Mouse (Mus musculus) C2C12 (cell line): Measurements from ENCODE around the gene Gm614. TPM values are rescaled to one million over a fixed set of nuclear protein-coding genes. Genes with fewer than 3 reads are reported as not detected.

ENCODE experiments used
- H3K27me3 ChIP-seq: one replicate; pipeline ENCODE4 v1.6.1; 2011; ENCODE audit not compliant: control insufficient read depth, insufficient read depth, insufficient read length
- H3K36me3 ChIP-seq: one replicate; pipeline ENCODE4 v1.6.1; 2011; ENCODE audit not compliant: control insufficient read depth, insufficient read depth
- H3K4me3 ChIP-seq: one replicate; pipeline ENCODE4 v1.5.1; 2011; ENCODE audit warnings: mild to moderate bottlenecking, control low read depth; ENCODE audit not compliant: poor library complexity, insufficient read depth, severe bottlenecking
- H3K79me2 ChIP-seq: one replicate; pipeline ENCODE4 v1.6.1; 2011; ENCODE audit not compliant: control insufficient read depth, insufficient read depth
- H3K79me3 ChIP-seq: one replicate; pipeline ENCODE4 v1.6.1; 2011; ENCODE audit warnings: low read depth, control low read depth
- H3ac ChIP-seq: one replicate; pipeline ENCODE3; 2011; ENCODE audit warnings: low read depth; ENCODE audit not compliant: control insufficient read depth, insufficient read length
- CEBPB ChIP-seq: IDR thresholded peaks from one replicate; pipeline ENCODE4 v1.6.1; 2011; ENCODE audit warnings: low read depth, mild to moderate bottlenecking, control low read depth, moderate library complexity
- CTCF ChIP-seq: IDR thresholded peaks from one replicate; pipeline ENCODE4 v1.5.1; 2011; ENCODE audit not compliant: control insufficient read depth, insufficient read depth, insufficient read length
- FOSL1 ChIP-seq: IDR thresholded peaks from one replicate; pipeline ENCODE4 v1.8.0; 2011; ENCODE audit warnings: mild to moderate bottlenecking, low read length; ENCODE audit not compliant: poor library complexity, insufficient read depth, severe bottlenecking
- MAX ChIP-seq: IDR thresholded peaks from one replicate; pipeline ENCODE4 v1.6.1; 2011; ENCODE audit warnings: mild to moderate bottlenecking, control low read depth
- MYOD1 ChIP-seq: IDR thresholded peaks from one replicate; pipeline ENCODE4 v1.6.1; 2011; ENCODE audit warnings: low read depth; ENCODE audit not compliant: control insufficient read depth, insufficient read length
- MYOG ChIP-seq: IDR thresholded peaks from one replicate; pipeline ENCODE4 v1.6.1; 2011; ENCODE audit not compliant: control insufficient read depth, insufficient read length; ENCODE audit errors: extremely low read depth
- USF1 ChIP-seq: IDR thresholded peaks from one replicate; pipeline ENCODE4 v1.6.1; 2011; ENCODE audit warnings: low read depth, mild to moderate bottlenecking, control low read depth, moderate library complexity
- polyA plus RNA-seq: library from polyadenylated mRNA; unstranded; fragments of >200 nt; fragmentation: generic; extraction: Trizol; gene quantifications from one replicate; pipeline ENCODE4 v1.2.1, GENCODE M21; 2012; ENCODE audit warnings: missing spikeins

Gm614 gene
- polyA plus RNA-seq, 1 experiment, result not detected

GRCm38 (mm10) chrX:101268755-101269124, 4.9 kb upstream of the Gm614 start, which contains the start of gene Gm20489:
Gene Gm20489 (minus strand): TSS chrX:101269023.
- Histone ChIP-seq H3K79me2 (no peaks in the 10 kb centered on the region), H3ac (no peak within 1 kb of the TSS), H3K79me3 (no peaks in the 10 kb centered on the region), H3K27me3 (no peaks in the 10 kb centered on the region), H3K4me3 (no peak within 1 kb of the TSS), H3K36me3 (no peaks in the 10 kb centered on the region)
- TF ChIP-seq MYOD1, result no peak
- no peak for TF ChIP-seq CEBPB
- TF ChIP-seq MYOG, result no peak
- no peak for TF ChIP-seq MAX
- no peak for TF ChIP-seq FOSL1
- TF ChIP-seq USF1, result no peak
- no peak for TF ChIP-seq CTCF

DNA sequence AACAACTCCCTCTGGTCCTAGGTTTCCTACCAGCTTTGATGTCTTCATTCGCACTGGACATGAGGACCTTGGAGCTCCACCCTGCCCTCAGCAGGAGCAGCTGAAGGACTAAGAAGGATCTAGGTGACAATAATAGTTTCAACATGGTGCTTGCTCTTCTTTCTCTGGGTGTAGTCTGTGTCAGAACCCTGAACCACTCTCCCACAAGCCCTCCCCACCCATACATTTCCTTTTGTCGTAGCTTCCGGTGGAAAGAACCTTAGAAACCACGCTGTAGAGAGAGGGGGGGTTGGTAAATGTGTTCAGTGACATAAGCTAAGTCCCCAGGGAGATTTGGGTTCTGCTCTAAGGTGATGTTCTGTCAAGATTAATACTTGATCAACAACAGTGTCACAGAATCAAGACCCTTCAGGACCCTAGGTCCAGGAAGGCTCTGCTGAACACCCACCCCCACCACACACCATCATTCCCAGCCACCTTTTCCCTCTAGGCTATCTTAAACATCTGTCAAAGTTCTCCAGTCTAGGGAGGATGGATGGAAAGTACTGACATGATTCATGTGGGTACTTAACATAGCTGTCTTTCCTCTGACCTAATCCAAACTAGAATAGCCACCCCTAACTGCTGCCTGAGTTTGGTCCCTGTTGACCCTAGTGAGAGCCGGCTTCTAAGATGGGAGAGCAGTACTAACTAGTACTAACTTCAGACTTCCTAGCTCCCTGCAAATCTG, 4.4 kb upstream of the Gm614 start, which contains the start of gene Il2rg:
Gene Il2rg, minus strand, starts transcription at position 231 of the 730 bp plus-strand sequence.
- no peak for TF ChIP-seq CEBPB
- no peak for TF ChIP-seq FOSL1
- no peak for TF ChIP-seq MAX
- TF ChIP-seq USF1, result no peak
- no peak for TF ChIP-seq MYOG
- TF ChIP-seq MYOD1, result no peak
- no peaks in the 10 kb centered on the region for H3K36me3 ChIP-seq
- no peak within 1 kb of the TSS for H3K4me3 ChIP-seq
- no peak within 1 kb of the TSS for H3ac ChIP-seq
- no peaks in the 10 kb centered on the region for H3K79me2 ChIP-seq
- no peaks in the 10 kb centered on the region for H3K27me3 ChIP-seq
- no peaks in the 10 kb centered on the region for H3K79me3 ChIP-seq

GRCm38 (mm10) chrX:101266631-101267030, 2.8 kb upstream of the Gm614 start:
- H3ac ChIP-seq, result no peak overlapping the region
- no peak overlapping the region for H3K4me3 ChIP-seq
- H3K79me3 ChIP-seq, result no peaks in the 10 kb centered on the region
- H3K36me3 ChIP-seq, result no peaks in the 10 kb centered on the region
- no peaks in the 10 kb centered on the region for H3K27me3 ChIP-seq
- no peaks in the 10 kb centered on the region for H3K79me2 ChIP-seq
- no peak for TF ChIP-seq CTCF
- TF ChIP-seq MYOG, result no peak
- TF ChIP-seq FOSL1, result no peak
- no peak for TF ChIP-seq MAX
- TF ChIP-seq CEBPB, result no peak
- TF ChIP-seq USF1, result no peak
- TF ChIP-seq MYOD1, result no peak

- TF ChIP-seq CEBPB (no peak), MYOD1 (peak; percentile 60), USF1 (no peak), FOSL1 (no peak)
- no peaks in the 10 kb centered on the region for H3K27me3 ChIP-seq
- H3K79me3 ChIP-seq, result no peaks in the 10 kb centered on the region
- H3ac ChIP-seq, result no peak overlapping the region
- H3K36me3 ChIP-seq, result no peaks in the 10 kb centered on the region
- no peak overlapping the region for H3K4me3 ChIP-seq
- H3K79me2 ChIP-seq, result no peaks in the 10 kb centered on the region
Observed at GRCm38 (mm10) chrX:101260441-101261325, 3.1 kb downstream of the Gm614 start.

- no peaks in the 10 kb centered on the region for H3K27me3 ChIP-seq
- H3K36me3 ChIP-seq, result no peaks in the 10 kb centered on the region
- no peaks in the 10 kb centered on the region for H3K79me3 ChIP-seq
- no peaks in the 10 kb centered on the region for H3K79me2 ChIP-seq
- H3ac ChIP-seq, result no peak overlapping the region
- TF ChIP-seq CTCF, result no peak
- no peak for TF ChIP-seq MAX
- TF ChIP-seq FOSL1, result no peak
- TF ChIP-seq MYOG, result no peak
- TF ChIP-seq USF1, result no peak
- TF ChIP-seq CEBPB, result no peak
- TF ChIP-seq MYOD1, result no peak
- H3K4me3 ChIP-seq, result no peak overlapping the region
Observed at GRCm38 (mm10) chrX:101256603-101257002, 7.2 kb downstream of the Gm614 start.
